Mouse (Mus musculus) neural tube, embryonic 14.5 days (tissue): ENCODE data around the gene Vamp5. TPM values are rescaled to one million over a fixed set of nuclear protein-coding genes. Genes with fewer than 3 reads are reported as not detected.

ENCODE experiments used
- ATAC-seq: fragments of 200-750 bp; cut with Nextera tagmentation; 2 replicates; pipeline ENCODE4 v1.8.0; 2017; ENCODE audit warnings: low read depth, mild to moderate bottlenecking, moderate TSS enrichment, moderate library complexity
- H3K27ac ChIP-seq: fragments of 300-500 bp; sonication (generic); 2 replicates; pipeline ENCODE4 v1.5.1; 2014; ENCODE audit warnings: low read depth, mild to moderate bottlenecking, control low read depth, low read length, moderate library complexity, mixed read lengths
- H3K27me3 ChIP-seq: fragments of 300-500 bp; sonication (generic); 2 replicates; pipeline ENCODE4 v1.6.1; 2014; ENCODE audit warnings: low read length; ENCODE audit not compliant: control insufficient read depth, insufficient read depth
- H3K36me3 ChIP-seq: fragments of 300-500 bp; sonication (generic); 2 replicates; pipeline ENCODE4 v1.6.1; 2014; ENCODE audit warnings: low read length, mixed read lengths; ENCODE audit not compliant: control insufficient read depth, insufficient read depth
- H3K4me1 ChIP-seq: fragments of 300-500 bp; sonication (generic); 2 replicates; pipeline ENCODE4 v1.6.1; 2014; ENCODE audit warnings: low read length; ENCODE audit not compliant: control insufficient read depth, insufficient read depth
- H3K4me2 ChIP-seq: fragments of 300-500 bp; sonication (generic); 2 replicates; pipeline ENCODE4 v1.6.1; 2014; ENCODE audit warnings: mild to moderate bottlenecking, low read depth, low read length, control low read depth
- H3K4me3 ChIP-seq: fragments of 300-500 bp; sonication (generic); 2 replicates; pipeline ENCODE4 v1.5.1; 2014; ENCODE audit warnings: low read depth, low read length, control low read depth, mixed read lengths
- H3K9ac ChIP-seq: fragments of 300-500 bp; sonication (generic); replicated peaks from 2 replicates; pipeline ENCODE4 v1.6.1; 2014; ENCODE audit warnings: low read depth, mild to moderate bottlenecking, control low read depth, low read length, mixed read lengths
- H3K9me3 ChIP-seq: fragments of 300-500 bp; sonication (generic); 2 replicates; pipeline ENCODE4 v1.6.1; 2016; ENCODE audit warnings: low read length; ENCODE audit not compliant: control insufficient read depth
- WGBS: fragments of 180-500 bp; shearing (Covaris S2); extraction: QIAGEN DNeasy Blood & Tissue Kit; methylation state at CpG from one replicate; pipeline ENCODE4 v1.1.7; 2014; 5-methylcytosine and 5-hydroxymethylcytosine counted together
- polyA plus RNA-seq: library from polyadenylated mRNA; unstranded; fragments of >200 nt; fragmentation: Nextera tagmentation; extraction: Ambion mirVana; gene quantifications from 2 replicates; pipeline ENCODE4 v1.2.1, GENCODE M21; 2014

Vamp5 gene
- polyA plus RNA-seq, 1 experiment from 2014 or later, result 3.1 TPM

DNA sequence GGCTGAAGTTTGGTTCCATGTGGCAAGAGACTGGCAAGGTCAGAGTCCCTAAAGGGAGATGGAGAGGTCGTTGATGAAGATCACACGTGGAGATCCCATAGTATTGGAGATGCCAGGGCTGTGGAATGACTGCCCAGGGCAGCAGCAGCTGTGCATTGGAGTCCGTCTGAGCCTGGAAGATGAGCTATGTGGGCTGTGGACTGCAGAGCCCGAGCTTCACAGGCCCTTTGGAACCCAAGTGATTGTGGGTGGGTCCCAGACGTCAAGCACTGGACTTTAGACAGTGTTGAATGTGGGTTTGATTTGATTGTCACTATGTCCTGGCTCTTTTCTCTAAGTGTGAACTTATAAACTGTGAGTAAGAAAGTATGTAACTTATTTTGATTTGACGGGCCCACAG is 15.3 kb downstream of the Vamp5 start:
- no peak for ATAC-seq
- Histone ChIP-seq H3K9ac (no peak overlapping the region), H3K4me1 (peaks cover 8% of the 10 kb centered on the region; the same call in 1 of the 2 replicates), H3K4me3 (no peak overlapping the region), H3K27ac (no peak overlapping the region), H3K9me3 (no peaks in the 10 kb centered on the region), H3K27me3 (no peaks in the 10 kb centered on the region), H3K4me2 (no peak overlapping the region), H3K36me3 (peaks cover 3% of the 10 kb centered on the region; the same call in 1 of the 2 replicates)
- WGBS, result 76% methylated on average over 6 of the region's 6 CpGs

DNA sequence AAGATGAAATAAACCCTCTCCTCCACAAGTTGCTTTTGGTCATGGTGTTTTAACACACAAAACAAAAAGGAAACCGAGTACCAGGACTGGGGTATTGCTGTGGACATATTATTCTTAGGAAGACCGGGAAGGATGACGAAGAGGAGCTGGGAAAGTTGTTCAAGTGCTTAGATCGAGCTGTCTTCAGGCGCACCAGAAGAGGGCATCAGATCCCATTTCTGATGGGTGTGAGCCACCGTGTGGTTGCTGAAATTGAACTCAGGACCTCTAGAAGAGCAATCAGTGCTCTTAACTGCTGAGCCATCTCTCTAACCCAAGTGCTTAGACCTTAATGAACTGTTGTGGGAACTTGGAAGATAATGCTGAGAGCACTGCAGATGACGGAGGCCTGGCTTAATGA is 16.3 kb downstream of the Vamp5 start:
- H3K9me3 ChIP-seq, result no peaks in the 10 kb centered on the region
- H3K4me1 ChIP-seq, result peaks cover 8% of the 10 kb centered on the region; the same call in 1 of the 2 replicates
- H3K27me3 ChIP-seq, result no peaks in the 10 kb centered on the region
- no peak overlapping the region for H3K4me3 ChIP-seq
- H3K9ac ChIP-seq, result no peak overlapping the region
- 42% methylated on average over 7 of the region's 7 CpGs for WGBS
- H3K36me3 ChIP-seq, result peaks cover 12% of the 10 kb centered on the region; the same call in 1 of the 2 replicates
- no peak overlapping the region for H3K27ac ChIP-seq
- no peak overlapping the region for H3K4me2 ChIP-seq
- no peak for ATAC-seq

DNA sequence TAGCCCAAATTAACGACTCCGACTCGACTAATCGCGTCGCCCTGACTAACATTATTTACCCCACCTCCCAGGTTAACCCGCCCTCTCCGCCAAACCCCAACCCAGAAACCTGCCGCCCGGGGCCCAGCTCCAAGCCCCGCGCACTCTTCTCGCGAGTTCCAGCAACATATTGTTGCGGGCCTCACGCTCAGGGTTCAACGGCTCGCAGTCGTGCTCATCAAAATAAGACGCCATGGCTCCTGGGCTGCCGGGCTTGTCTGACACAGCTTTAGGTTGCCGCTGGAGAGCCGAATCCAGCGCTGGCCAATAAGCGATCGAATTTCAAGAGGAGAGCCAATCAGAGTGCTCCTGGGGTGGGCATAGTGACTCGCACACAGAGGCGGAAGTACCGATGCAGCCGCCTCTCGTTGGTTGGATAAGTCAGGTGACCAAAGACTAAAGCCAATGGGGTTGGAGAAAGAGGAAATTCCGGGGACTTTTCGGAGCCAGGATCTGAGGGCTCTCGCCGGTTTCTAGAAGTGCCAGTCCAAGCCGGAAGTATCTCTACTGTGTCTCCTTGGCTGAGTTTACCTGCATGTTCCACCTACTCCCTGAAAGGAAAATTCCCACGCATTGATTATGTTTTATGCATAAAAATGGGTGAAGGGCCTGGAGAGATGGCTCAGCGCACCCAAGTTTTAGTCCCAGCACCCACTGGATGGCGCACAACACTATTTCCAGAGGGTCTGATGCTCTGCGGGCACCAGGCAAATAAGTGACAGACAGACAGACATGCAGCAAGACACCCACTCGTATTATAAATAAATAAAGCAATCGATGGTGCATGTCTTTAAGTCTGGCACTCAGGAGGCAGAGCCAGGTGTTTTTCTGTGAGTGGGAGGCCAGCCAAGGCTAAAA is 17.9 kb downstream of the Vamp5 start:
- Histone ChIP-seq H3K27me3 (no peaks in the 10 kb centered on the region), H3K27ac (peak overlapping the region; percentile 69; the same call in 1 of the 2 replicates), H3K9me3 (no peaks in the 10 kb centered on the region), H3K4me3 (peak overlapping the region; percentile 71), H3K36me3 (peaks cover 12% of the 10 kb centered on the region; the same call in 1 of the 2 replicates), H3K4me1 (peaks cover 9% of the 10 kb centered on the region; the same call in 1 of the 2 replicates), H3K4me2 (peak overlapping the region; percentile 77), H3K9ac (peak overlapping the region; percentile 60)
- peak; percentile 99 for ATAC-seq
- under 1% methylated on average over 42 of the region's 42 CpGs for WGBS

DNA sequence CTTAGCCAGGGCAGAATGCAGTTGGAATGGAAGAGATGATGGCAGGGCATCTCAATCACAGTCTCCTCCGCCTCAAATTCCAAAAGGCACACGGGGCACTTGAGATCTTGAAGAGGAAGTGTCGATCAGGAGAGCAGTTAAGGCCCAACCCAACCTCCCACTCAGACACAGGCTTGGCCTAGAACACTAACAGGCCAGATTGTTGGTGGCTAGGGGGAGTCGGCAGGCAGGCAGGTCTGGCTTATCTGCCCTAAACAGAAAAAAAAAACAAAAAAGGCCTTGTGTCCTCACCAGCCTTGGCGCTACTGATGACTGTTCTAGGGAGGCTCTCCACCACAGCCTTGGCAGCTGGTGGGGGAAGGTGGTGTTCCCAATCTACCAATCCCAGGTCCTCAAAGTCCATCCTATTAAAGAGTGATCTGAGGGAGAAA is 19.1 kb downstream of the Vamp5 start:
- H3K4me3 ChIP-seq, result peak overlapping the region; percentile 71
- peak overlapping the region; percentile 32 for H3K9ac ChIP-seq
- peak overlapping the region; percentile 73 for H3K4me2 ChIP-seq
- H3K4me1 ChIP-seq, result peaks cover 15% of the 10 kb centered on the region; the same call in 1 of the 2 replicates
- no peaks in the 10 kb centered on the region for H3K9me3 ChIP-seq
- 75% methylated on average over 5 of the region's 5 CpGs for WGBS
- no peak overlapping the region for H3K27ac ChIP-seq
- H3K36me3 ChIP-seq, result peaks cover 12% of the 10 kb centered on the region; the same call in 1 of the 2 replicates
- no peaks in the 10 kb centered on the region for H3K27me3 ChIP-seq
- no peak for ATAC-seq

DNA sequence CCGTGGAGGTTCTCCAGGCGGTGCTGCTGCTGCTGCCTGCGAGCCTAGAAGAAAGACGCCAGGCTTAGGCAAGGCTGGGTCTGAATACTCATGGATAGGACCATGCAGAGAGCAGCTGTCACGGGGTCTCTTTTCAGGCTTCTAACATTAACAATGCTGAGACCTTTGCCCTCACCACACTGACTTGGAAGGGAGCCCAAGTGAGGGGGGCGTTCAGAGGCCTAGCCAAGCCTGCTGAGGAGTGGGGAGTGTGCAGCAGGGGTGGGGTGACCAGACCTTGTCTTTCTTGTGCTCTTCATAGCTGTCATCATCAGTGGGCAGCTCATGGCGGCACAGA is 19.7 kb downstream of the Vamp5 start:
- Histone ChIP-seq H3K4me3 (no peak overlapping the region), H3K4me1 (peaks cover 17% of the 10 kb centered on the region; the same call in 1 of the 2 replicates)
- no peak for ATAC-seq

DNA sequence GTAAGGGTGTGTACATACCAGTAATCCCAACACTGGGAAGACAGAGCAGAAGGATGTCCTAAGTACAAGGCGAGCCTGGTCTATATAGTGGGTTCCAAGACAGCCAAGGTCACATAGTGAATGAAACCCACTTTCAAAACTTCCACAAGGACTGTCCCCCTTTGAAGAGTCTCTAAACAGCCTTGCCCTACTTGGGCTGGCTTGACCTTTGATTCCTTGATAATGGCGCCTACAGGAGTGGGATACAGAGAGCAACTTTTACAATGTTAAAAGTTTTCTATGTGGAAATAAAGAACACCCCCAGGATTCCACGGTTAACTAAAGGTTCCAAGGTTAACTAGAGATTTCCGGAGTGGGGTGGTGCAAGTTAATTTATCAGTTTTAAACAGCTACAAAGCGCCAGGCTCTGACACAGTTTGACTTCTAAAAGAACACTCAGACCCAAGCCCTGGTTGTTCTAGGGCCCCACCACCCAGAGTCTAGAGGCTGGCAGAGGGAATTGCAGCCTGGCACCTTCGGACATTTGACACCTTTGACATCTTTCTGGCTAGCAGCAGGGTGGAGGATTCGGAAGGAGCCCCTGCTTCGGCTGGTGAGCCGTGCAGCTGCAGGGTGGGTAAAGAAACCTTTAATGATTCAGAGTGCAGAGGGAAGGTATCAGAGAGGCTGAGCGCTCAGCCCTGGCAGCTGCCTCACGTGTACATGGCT is 20.2 kb downstream of the Vamp5 start:
- peaks cover 17% of the 10 kb centered on the region; the same call in 1 of the 2 replicates for H3K4me1 ChIP-seq
- H3K27me3 ChIP-seq, result no peaks in the 10 kb centered on the region
- peaks cover 12% of the 10 kb centered on the region; the same call in 1 of the 2 replicates for H3K36me3 ChIP-seq
- 84% methylated on average over 11 of the region's 11 CpGs for WGBS
- no peak overlapping the region for H3K4me2 ChIP-seq
- no peak overlapping the region for H3K9ac ChIP-seq
- H3K9me3 ChIP-seq, result no peaks in the 10 kb centered on the region
- no peak for ATAC-seq
- no peak overlapping the region for H3K4me3 ChIP-seq
- H3K27ac ChIP-seq, result no peak overlapping the region

More for the DNA sequence above, 19.7 kb downstream of the Vamp5 start:
- Histone ChIP-seq H3K27me3 (no peaks in the 10 kb centered on the region), H3K4me2 (no peak overlapping the region), H3K9me3 (no peaks in the 10 kb centered on the region), H3K27ac (no peak overlapping the region), H3K9ac (no peak overlapping the region), H3K36me3 (peaks cover 12% of the 10 kb centered on the region; the same call in 1 of the 2 replicates)
- 68% methylated on average over 7 of the region's 7 CpGs for WGBS

DNA sequence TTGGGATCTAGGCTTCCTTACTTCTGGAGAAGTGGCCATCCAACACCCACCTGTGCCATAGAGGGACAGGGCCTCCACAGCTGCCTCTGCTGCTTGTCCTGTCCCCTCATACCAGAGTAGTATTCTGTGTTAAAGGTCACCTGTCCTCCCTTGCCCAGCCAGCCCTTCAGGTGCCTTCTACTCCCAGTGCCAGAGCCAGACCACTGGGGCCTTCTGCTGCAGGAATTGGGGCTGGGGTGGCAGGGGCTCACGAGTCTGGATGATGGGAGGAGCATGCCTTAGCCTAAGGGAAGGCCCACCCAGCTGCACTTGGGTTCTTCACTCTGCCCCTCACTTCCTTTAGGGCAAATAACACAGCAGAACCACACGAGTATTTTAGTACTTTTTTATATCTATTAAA is 20.9 kb downstream of the Vamp5 start:
- no peaks in the 10 kb centered on the region for H3K27me3 ChIP-seq
- 81% methylated on average over 2 of the region's 2 CpGs for WGBS
- H3K4me1 ChIP-seq, result peaks cover 17% of the 10 kb centered on the region; the same call in 1 of the 2 replicates
- H3K4me2 ChIP-seq, result no peak overlapping the region
- no peak overlapping the region for H3K4me3 ChIP-seq
- H3K27ac ChIP-seq, result no peak overlapping the region
- H3K9ac ChIP-seq, result no peak overlapping the region
- ATAC-seq, result no peak
- no peaks in the 10 kb centered on the region for H3K9me3 ChIP-seq
- peaks cover 12% of the 10 kb centered on the region; the same call in 1 of the 2 replicates for H3K36me3 ChIP-seq

DNA sequence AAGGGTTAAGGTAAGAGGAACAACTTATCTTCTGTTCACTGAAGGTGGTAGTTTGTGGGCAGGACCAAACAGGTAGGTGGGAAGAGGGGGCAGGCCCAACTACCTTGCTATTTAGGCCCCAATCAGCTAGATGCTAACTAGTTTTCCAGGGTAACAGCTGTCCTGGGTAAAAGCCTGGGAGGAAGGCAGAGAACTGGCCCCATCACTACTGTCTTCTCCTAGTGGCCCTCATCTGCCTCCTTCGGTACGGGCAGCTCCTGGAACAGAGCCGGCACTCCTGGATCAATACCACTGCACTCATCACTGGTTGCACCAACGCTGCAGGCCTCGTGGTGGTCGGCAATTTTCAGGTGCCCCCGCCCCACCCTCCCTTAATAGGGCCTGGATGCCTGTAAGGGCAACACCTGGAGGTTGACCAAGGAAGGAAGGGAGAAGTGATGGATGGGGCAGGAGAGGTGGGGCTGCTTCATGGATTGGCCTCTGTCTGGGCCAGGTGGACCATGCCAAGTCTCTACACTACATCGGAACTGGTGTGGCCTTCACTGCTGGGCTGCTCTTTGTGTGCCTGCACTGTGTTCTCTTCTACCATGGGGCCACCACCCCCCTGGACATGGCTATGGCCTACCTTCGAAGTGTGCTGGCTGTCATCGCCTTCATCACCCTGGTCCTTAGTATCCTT is 22.0 kb downstream of the Vamp5 start:
- ATAC-seq, result no peak
- no peak overlapping the region for H3K9ac ChIP-seq
- H3K27ac ChIP-seq, result no peak overlapping the region
- H3K4me1 ChIP-seq, result peaks cover 17% of the 10 kb centered on the region; the same call in 1 of the 2 replicates
- H3K4me2 ChIP-seq, result no peak overlapping the region
- H3K36me3 ChIP-seq, result peaks cover 12% of the 10 kb centered on the region; the same call in 1 of the 2 replicates
- no peaks in the 10 kb centered on the region for H3K9me3 ChIP-seq
- H3K27me3 ChIP-seq, result no peaks in the 10 kb centered on the region
- H3K4me3 ChIP-seq, result no peak overlapping the region
- WGBS, result 84% methylated on average over 10 of the region's 10 CpGs
